Mouse (Mus musculus): Measurements from ENCODE around the gene Pwp2.
A peak's percentile ranks its signal among the peaks of the same experiment; 100 is the strongest.
"Not testable (repeated sequence)": the region's sequence is repeated elsewhere in the genome, so short reads cannot be mapped to it uniquely, and the experiment has no call there.

Gene Pwp2

DNA sequence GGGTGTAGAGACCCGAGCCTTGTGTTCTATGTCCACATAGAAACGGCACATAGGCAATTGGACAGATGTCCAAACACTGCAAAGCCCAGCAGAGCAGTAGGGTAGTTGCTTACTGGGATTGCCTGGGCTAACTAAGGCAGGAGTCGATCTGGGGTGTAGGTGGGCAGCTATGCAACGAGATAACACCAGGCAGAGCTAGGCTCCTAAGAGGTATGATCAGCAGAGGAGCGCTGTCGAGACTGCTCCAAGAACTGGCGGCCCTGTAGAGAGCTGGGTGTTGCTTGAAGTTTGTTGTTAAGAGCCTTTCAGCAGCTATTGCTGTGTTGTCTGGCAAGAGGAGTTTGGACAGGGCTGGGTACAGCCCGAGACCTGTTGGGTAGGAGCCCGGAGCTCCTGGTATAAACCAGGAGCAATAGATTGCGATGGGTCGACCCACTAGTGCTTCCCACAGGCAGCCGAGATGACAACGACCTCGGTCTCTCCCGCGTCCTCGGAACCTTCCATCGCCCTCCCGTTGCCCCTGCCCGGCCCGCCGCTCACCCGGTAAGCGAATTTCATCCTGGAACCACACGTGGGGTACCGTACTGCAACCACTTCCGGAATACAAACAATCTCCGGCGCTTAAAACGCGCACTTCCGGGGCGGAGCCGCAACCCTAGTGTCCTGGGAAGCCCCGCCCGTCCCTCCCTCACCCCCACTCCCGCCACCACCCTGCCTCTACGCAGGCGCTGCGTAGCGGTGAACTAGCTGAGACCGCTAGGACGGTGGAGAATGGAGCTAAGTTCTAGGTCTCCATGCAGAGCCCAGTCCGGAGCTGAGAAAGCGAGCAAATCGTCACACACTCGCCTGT is at the start of gene Pwp2:
Gene Pwp2, minus strand, starts transcription at position 619 of the 850 bp plus-strand sequence.
- DNase-seq (ENCODE audit: low spot score) = peak; percentile 92

DNA sequence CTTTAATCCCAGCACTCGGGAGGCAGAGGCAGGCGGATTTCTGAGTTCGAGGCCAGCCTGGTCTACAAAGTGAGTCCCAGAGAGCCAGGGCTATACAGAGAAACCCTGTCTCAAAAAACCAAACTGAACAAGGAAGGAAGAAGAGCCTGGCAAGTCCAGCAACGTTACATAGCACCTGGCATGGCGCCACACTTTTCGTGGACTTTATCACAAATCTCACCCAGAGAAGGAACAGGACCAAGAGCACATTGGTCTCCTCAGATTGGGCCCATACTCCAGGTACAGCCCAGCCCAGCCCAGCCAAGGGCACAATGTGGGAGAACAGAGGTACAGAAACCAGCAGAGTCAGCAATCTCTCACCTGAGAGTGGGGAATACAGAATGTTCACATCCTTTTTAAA is 48.8 kb upstream of the Pwp2 start:
- no peak for DNase-seq (ENCODE audit: low spot score)

DNA sequence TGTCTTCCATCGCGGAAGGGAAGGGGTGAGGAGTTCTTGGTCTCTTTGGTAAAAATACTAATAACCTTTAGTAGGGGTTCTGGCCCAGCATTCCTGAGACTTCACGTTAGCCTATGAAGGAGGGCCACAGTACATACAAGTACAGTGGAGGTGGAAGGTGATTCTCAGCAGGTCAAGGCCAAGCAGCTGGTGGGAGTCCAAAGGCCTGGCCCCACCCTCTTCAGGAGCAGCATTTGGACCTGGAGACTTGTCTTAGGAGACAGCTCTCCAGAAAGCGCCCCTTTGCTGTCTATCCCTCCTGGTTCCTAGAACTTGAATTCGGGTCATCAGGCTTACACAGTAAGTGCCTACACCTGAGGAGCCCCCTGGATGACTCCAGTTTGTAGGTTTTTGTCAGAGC is 48.2 kb upstream of the Pwp2 start:
- DNase-seq (ENCODE audit: low spot score) = no peak

DNA sequence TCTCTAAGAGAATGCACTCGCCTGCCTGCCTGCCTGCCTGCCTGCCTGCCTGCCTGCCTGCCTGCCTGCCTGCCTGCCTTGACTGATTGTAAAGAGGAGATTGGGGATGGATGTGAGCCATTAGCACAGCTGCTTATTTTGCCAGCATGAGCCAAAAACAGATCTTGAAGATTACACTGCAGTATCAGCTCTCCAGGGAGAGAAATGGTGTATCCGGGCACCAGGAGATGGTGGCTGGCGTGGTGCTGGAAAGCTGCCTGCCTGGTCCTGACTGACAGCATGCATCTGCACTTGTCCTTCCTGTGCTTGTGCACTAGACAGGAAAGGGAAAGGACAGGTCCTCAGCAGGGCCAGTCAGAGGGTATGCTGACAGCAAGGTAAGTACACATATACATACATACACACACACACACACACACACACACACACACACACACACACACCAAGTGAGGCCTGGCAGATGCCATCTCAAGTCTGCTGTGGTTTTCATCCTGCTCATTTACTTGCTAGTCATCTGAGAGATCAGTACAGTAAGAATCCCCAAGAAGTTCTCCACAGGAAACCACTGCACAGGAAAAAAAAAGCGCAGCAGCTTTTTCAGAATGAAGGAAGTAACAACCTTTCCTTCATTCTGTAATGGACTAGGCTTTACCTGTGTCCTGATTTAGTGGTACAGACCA is 47.5 kb upstream of the Pwp2 start:
- DNase-seq (ENCODE audit: low spot score) = no peak

DNA sequence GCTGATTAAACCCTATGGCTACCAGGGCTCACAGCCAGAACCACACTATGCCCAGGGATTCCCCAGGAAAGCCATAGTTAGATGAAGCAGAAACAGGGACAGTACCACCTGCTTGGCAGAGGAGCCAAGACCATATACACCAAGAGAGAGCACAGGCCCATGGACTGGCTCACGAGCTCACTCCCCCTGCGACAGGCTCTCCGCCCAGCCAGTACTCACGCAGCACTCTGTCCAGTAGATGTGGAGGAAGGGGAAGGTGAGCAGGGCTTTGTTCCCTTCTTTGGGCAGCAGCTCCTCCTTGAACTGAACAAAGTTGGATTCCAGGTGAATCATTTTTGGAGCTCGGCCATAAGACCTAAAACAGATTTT is 43.6 kb upstream of the Pwp2 start:
- no peak for DNase-seq (ENCODE audit: low spot score)

DNA sequence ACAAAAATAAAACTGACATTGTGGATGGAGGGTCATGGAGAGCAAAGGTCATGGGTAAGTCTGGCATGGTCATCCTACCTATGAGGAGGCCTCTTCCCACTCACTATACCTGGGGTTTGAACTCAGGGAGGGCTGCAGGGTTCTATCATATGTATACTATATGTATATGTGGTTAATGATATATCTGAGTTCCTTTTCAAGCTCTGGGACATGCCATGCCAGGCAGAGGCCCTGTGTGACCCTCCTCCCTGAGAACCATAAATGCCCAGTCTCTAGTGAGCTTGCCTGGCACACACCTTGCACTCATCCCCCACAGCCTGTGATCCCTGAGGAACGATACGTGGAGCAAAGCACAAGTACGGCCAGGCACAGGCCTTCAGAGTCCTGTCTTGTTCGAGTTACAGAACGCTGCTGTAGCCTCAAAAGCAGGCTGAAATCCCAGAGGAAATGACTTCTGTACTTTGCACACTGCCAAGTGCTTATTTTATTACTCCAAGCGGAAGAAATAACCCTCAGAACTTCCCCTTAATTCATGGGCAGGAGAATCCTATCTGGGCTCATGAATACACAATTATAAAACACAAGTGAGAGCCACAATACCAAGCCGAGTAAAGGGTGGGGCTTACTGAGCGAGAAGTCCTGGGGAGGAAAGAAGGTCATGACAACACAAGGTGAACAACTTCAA is 43.1 kb upstream of the Pwp2 start:
- no peak for DNase-seq (ENCODE audit: low spot score)

DNA sequence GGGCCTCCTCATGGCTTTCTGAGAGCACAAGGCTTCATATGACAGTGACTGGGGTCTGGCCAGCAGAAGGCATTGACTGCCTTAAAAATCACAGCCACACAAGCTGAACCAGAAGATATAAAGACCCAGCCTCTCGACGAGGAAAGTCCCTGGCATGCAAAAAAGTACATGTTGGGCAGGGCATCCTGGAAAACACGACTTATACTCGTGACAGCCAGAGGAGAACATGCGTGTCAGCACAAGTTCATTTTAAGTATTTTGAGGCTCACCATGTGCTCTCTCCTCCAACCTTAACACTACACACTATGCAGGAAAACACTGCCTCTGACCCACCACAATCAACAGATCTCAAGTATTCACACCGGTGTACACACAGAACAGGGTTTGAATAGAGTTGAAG is 39.2 kb upstream of the Pwp2 start:
- DNase-seq (ENCODE audit: low spot score) = no peak

DNA sequence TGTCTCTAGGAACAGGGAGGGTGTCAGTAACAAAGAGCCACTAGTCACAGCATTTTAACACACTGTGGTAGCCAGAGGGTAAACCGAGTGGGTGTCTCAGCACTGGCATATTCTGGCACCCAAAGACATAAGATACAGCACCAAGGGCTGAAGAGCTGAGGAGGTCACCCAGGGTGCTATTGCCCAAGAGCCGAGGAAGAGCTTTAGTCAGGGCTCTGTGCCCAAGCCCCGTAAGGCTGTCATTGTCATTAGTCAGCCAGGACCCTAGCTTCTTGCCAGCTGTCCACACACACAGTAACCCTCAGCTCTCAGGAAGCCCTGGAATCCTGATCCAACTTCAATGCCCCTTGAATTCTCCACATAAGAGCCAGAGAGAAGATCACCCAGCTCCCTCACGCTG is 38.0 kb upstream of the Pwp2 start:
- DNase-seq (ENCODE audit: low spot score) = no peak

DNA sequence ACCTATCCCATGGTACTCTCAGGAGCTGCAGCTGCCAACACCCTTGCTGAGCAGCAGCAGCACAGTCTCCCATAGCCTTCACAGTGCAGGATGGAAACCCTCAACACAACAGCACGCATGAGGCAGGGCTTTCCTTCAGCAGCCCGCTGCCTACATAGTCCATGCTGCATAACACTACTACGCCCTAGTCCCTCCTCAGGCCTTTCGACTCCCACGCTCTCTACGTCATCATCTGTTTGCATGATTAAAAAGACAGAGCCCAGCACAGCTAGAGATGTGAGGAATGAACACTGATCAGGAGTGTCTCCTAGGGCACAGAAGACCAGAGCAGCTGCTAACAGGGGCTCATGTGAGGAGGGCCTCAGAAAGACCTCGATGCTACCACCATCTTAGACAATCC is 36.4 kb upstream of the Pwp2 start:
- DNase-seq (ENCODE audit: low spot score) = no peak

DNA sequence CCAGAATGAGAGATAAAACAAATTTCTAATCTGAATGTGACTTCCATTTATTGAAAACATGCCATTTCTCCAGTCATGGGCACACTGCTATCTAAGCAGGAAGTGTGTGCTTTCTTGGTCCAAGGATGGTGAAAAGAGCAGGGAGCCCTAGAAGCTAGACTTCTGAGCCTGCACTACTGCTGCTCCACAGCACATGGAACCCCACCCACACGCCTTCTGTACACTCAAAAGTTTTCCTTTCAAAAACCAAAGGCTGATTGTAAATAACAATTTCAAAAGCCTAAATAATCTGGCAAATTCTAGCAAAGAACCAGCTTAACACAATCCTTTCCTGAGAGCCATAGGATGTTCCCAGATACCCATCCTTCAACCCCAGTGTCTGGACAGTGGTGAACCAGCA is 34.6 kb upstream of the Pwp2 start:
- no peak for DNase-seq (ENCODE audit: low spot score)

DNA sequence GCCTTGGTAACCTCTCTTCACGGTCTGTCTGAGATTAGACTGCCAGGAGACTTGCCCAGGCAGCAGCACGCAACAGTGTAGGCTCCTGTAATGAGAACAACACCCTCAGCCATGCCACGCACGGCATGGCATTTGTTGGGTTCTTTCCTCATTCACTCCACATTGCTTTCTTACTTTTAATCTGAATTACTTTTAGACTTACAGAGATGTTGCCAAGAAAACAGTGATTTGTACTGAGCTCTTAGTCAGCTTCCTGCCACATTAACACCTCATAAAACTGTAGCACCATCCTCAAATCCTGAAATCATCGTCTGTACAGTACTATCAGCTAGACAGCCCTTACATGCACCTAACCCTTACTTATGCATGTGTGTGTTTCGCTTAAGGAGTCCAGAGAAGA is 33.6 kb upstream of the Pwp2 start:
- no peak for DNase-seq (ENCODE audit: low spot score)

DNA sequence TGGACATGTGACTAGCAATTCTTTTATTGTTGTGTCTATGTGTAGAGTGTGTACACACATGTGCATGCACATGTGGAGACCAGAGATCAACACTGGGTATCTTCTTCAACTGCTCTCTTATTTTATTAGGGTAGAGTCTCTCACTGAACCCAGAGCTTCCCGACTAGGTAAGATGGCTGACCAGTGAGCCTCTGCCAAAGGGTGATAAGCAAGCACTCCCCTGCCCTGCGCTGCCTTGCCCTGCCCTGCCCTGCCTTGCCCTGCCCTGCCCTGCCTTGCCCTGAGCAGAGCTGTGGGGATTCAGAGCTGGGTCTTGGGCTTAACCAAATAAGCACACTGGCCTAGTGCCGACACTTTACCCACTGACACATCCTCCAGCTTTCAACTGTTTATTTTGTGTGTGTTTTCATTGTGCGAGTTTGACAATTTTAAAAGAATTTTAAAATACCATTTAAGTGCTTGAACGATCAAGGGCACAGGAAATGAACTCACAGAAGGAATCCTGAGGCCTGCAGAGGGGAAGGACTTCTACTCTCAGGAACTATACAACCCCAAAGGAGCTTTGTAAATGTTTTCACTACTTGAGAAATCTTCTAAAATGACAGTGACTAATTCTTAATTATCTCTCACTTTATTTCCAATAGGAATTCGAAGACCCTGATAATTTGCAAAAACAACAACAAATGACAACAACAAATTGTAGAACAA is 31.6 kb upstream of the Pwp2 start:
- DNase-seq (ENCODE audit: low spot score) = peak; percentile 67

DNA sequence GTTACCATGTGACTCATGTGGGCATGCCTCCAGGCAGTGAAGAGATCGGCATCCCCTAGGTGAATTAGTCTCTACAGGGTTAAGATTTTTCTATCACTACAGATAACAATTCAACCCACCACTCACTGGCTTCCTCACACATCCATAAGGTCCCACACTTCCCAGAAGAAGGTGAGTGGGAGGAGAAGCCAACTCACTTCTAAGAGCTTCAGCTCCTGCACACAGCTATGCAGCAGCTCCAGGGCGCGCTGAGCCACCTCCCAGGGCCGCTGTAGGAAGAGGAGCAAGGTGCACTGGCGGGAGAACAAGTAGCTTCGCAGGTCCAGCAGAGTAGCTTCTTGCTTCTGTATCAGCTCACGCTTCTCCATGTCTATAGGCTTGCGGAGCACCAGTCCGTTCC is 29.4 kb upstream of the Pwp2 start:
- DNase-seq (ENCODE audit: low spot score) = no peak

DNA sequence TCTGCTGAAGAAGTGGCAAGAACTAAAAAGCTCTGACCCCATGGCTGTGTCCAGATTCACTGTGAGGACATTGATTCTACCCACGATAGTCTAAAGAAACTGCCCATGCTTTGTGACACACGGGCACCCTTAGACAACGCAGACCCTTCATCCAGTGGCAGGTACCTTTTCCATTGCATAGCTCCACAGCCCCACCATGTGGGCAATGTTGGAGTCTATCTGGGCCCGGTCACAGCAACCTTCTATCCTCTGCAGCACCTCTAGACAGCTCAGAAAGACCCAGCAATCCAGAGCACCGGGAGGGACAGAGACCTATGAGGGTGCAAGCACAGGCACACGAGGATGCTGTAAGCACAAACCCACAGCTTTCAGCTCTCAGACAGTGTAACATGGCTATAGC is 26.4 kb upstream of the Pwp2 start:
- DNase-seq (ENCODE audit: low spot score) = no peak

DNA sequence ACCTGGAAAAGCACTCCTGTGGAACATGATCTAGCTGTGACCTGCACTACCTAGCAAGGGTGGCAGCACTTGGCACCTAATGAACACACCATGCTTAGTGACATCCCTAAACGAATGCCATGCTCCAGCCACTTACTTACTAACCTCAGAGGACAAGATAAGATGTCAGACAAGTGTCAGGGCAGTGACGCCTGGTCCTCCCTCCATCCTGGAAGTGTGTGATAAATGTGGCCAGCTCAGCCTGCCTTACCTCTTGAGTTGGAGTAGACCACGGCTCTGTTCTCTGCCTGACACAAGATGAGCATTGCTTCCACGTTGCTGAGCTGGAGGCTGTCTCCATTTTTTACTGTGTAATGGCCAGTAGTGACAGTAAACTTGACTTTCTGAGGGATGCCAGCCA is 16.2 kb upstream of the Pwp2 start:
- peak; percentile 23 for DNase-seq (ENCODE audit: low spot score)

DNA sequence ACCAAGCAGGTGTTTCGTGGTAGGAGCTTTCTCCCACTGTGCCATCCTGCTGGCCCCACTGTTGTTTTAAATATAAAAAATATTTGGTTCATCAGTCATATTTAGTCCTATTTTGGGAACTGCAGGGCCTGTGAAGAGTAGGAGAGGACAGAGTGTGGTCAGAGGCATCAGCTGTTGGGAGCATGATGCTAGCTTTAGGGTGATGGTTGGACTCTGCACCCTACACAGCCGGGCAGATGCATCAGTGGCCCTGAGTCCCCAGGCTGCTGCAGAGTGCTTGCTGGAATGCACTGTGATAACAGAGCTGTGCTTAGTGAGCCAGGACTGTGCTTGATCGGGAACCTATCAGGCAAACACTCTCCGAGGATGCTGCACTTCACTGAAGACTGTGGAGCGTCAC is 8.0 kb upstream of the Pwp2 start:
- DNase-seq (ENCODE audit: low spot score) = no peak

DNA sequence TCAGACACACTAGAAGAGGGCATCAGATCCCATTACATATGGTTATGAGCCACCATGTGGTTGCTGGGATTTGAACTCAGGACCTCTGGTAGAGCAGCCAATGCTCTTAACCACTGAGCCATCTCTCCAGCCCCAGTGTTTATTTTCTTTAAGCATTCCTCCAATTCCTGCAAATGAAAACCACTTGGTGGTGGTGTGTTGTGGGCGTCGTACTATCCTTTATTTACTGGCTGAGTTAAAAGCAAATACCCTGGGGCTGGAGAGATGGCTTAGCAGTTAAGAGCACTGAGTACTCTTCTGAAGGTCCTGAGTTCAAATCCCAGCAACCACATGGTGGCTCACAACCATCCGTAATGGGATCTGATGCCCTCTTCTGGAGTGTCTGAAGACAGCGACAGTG is 1.1 kb upstream of the Pwp2 start:
- DNase-seq (ENCODE audit: low spot score) = not testable (repeated sequence)

DNA sequence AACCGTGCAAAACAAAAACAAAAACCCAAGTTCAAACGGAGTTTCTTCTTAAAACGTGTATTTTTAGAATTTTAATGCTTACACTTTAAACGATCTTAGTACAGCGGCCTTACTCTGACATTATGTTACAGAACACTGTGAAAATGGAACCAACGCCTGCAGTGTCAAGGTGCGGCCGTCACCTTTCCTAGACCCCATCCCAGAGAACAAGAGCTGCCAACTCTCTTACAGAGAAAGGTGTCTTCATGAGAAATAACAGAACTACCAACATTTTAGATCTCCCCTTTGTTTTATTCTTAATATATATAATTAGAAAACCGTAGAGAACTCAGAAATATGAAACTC is 404 bp upstream of the Pwp2 start:
- DNase-seq (ENCODE audit: low spot score) = no peak

DNA sequence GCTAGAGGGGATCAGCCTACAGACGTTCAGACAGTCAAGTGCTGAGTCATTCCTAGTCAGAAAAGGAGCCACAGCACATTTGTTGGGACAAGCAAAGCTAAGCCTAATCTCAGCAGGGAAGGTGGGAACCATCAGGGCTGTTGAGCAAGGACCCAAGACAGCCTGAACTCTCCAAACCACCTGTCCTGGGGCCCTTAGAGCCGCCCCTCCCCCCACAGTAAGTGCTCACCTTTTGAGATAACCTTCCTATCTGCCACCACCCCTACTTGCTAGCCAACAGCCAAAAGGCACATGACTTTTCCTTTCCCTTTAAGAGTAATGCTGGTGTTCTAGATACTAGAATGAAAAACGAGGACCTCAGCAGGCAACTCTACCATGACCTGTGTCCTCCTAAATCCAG is 1.4 kb downstream of the Pwp2 start:
- DNase-seq (ENCODE audit: low spot score) = no peak

DNA sequence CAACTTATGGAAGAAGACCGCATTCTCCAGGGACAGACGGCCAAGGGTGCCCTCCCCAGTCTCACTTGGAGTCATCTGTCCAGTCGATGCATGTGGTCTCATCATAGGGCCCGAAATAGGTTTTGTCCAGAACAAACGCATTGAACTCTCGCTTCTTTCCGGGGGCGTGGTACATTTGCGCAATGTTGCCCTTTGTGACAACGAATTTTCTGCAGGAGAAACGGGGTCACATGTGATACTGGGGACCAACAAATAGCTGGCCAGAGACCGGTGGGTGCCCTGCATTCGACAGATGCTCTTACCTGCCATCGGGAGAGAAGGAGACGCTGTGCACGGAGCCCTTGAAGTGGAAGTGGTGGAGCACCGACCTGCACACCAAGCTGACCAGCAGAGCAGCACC is 2.6 kb downstream of the Pwp2 start:
- DNase-seq (ENCODE audit: low spot score) = no peak

DNA sequence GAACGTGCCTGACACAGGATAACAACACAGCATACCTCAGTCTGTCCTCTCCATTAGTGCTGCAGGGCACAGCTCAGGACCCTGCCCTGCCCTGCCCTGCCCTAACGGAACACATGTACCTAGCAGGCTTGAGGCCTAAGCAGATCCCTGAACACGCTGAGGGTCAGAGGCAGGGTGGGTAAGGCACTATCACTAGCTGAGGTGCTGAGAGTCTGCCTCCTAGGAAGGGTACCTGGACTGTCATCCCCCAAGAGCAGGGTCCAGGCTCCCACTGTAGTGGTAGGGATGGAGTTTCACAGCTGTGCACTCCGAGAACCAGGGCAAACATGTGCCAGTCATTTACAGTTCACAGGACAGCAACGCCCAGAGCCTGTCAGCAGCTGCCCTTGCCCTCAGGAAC is 10.5 kb downstream of the Pwp2 start:
- no peak for DNase-seq (ENCODE audit: low spot score)

DNA sequence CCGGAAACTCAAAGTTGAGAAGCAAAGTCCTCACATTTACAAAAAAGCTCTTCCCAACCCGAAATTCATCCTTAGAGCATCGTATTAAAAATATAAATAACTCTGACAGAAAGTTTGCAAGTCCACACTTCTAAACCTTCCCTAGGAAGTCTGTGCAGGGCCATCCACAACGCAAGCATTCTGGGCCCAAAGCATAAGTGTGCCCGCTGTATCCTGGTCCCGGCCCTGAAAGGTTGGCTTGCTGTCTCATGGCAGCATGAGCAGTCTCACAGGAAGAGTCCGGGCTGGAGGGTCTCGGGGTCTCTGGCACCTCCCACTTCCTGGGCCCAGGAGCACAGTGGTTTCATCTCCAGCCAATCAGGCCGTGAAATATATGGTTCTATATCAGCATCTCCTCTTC is 13.4 kb downstream of the Pwp2 start:
- DNase-seq (ENCODE audit: low spot score) = no peak

DNA sequence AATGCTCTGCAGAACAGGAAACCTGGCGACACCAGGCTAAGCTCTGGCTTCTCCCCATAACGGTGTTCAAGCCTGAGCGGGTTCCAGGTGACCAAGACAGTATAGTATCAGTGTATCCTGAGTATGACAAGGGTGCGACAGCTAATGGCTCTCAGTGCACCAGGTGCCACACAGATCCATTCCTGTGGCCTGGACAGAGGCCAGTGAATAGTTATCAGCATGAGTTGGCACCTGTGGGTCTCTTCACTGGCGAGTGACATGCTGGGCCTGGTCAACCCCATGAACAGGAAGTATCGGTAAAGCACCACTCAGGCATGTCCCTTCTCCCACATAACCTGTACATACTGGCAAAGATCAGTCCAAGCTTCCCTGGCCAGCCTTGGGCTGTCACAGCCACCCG is 13.9 kb downstream of the Pwp2 start:
- no peak for DNase-seq (ENCODE audit: low spot score)
